10 mouse cellular contexts compared by ENCODE assay signal in the genomic region with DNA sequence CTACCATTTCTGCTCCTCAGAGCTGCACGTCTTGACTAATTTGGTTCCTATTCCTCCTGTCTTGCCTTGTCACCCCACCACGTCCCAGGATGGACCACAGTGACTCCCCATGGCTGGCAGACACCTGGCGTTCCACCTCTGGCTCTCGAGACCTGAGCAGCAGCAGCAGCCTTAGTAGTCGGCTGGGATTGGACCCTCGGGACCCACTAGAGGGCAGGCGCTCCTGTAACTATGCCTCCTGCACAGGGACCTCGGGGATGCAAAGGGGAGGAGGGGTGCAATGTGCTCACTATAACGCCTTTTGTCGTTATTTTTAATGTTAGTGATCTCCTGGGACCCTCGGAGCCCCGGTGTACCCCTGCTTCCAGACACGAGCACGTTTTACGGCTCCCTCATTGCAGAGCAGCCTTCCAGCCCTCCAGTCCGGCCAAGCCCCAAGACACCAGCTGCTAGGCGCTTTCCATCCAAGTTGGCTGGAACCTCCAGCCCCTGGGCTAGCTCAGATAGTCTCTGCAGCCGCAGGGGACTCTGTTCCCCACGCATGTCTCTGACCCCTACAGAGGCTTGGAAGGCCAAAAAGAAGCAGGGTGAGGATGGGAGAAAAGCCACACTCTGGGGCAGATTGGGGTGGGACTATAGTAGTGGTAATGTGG. TPM values are rescaled to one million over a fixed set of nuclear protein-coding genes. Genes with fewer than 3 reads are reported as not detected.
DNase-seq lines count a peak whose midpoint lies in the region; ATAC-seq and TF ChIP-seq lines count a peak whose summit lies in the region.
"Had no signal": no experiment of that assay in that cellular context is flagged by ENCODE, and none has a peak within 500 bp of the region (broad histone marks: within the 10 kb centered on the region; RNA-seq: fewer than 3 reads in every experiment).

No protein-coding gene starts in this region.

- peak; percentile 53 for TF ChIP-seq CTCF in heart, postnatal 0 days (IDR thresholded peaks at IDR 0.05; ENCODE audit: low read depth)

- peaks cover 8% of the 10 kb centered on the region for H3K4me1 ChIP-seq in heart, postnatal 0 days (ENCODE audit: control insufficient read depth, insufficient read depth)
- 0 out of 2 replicates have a peak, but pooled peaks cover 6% of the 10 kb centered on the region for H3K4me1 ChIP-seq in midbrain, embryonic 16.5 days (ENCODE audit: control insufficient read depth, insufficient read depth, low read length)
- H3K4me1 ChIP-seq: liver, embryonic 13.5 days had no signal

- DNase-seq in kidney, postnatal 10 days: peak; percentile 64
- DNase-seq in kidney, adult 11 months: no peak
- DNase-seq in embryo, embryonic 10 days (ENCODE audit: low spot score): peak; percentile 61
- DNase-seq in heart, postnatal 0 days (ENCODE audit: low spot score): peak; percentile 30
- DNase-seq in right cerebral cortex, postnatal 25 days: no peak
- no peak for DNase-seq in spleen, postnatal 14 days (ENCODE audit: low spot score in 2 of 2)
- no peak for DNase-seq in layer of hippocampus, adult 9-10 months (ENCODE audit: low spot score)
- DNase-seq: liver, embryonic 13.5 days had no signal

- no peak overlapping the region for H3K4me2 ChIP-seq in heart, postnatal 0 days (ENCODE audit: low read depth, low read length)
- peak overlapping the region; percentile 45 for H3K4me2 ChIP-seq in midbrain, embryonic 16.5 days (ENCODE audit: low read length)
- H3K4me2 ChIP-seq: liver, embryonic 13.5 days had no signal

- no peaks in the 10 kb centered on the region for H3K27me3 ChIP-seq in heart, postnatal 0 days (ENCODE audit: control insufficient read depth, insufficient read depth, low read length)
- no peaks in the 10 kb centered on the region for H3K27me3 ChIP-seq in midbrain, embryonic 16.5 days (ENCODE audit: control insufficient read depth, insufficient read depth, low read depth, low read length)

- no peak for TF ChIP-seq EP300 in heart, postnatal 0 days (IDR thresholded peaks at IDR 0.05; ENCODE audit: low read depth)

- no peak overlapping the region for H3K4me3 ChIP-seq in heart, postnatal 0 days (ENCODE audit: low read depth, low read length)
- peak overlapping the region; percentile 20; the same call in 1 of the 2 replicates for H3K4me3 ChIP-seq in midbrain, embryonic 16.5 days (ENCODE audit: low read depth, low read length)
- H3K4me3 ChIP-seq: erythroblast, embryonic 14.5 days; liver, embryonic 13.5 days had no signal

- H3K9ac ChIP-seq in heart, postnatal 0 days (replicated peaks; ENCODE audit: low read depth, low read length): no peak overlapping the region
- H3K9ac ChIP-seq in midbrain, embryonic 16.5 days (ENCODE audit: low read depth, low read length): peak overlapping the region; percentile 32; the same call in 1 of the 2 replicates
- H3K9ac ChIP-seq: liver, embryonic 13.5 days had no signal

- 0 out of 2 replicates have a peak, but pooled peaks cover 8% of the 10 kb centered on the region for H3K36me3 ChIP-seq in heart, postnatal 0 days (replicated peaks; ENCODE audit: control insufficient read depth, insufficient read depth, low read length)
- no peaks in the 10 kb centered on the region for H3K36me3 ChIP-seq in midbrain, embryonic 16.5 days (ENCODE audit: control insufficient read depth, insufficient read depth, low read length)
- H3K36me3 ChIP-seq: liver, embryonic 13.5 days had no signal

- WGBS in heart, postnatal 0 days: 27% methylated on average over 19 of the region's 19 CpGs
- 16% methylated on average over 19 of the region's 19 CpGs for WGBS in midbrain, embryonic 16.5 days

- H3K9me3 ChIP-seq in heart, postnatal 0 days (replicated peaks; ENCODE audit: control insufficient read depth, low read length): no peaks in the 10 kb centered on the region
- no peaks in the 10 kb centered on the region for H3K9me3 ChIP-seq in midbrain, embryonic 16.5 days (replicated peaks; ENCODE audit: control insufficient read depth, low read length, poor library complexity, severe bottlenecking)
- H3K9me3 ChIP-seq: liver, embryonic 13.5 days had no signal

- peak; percentile 45; the same call in 1 of the 2 replicates for ATAC-seq in heart, postnatal 0 days (ENCODE audit: insufficient read depth, low read depth)
- peak; percentile 71 for ATAC-seq in midbrain, embryonic 16.5 days

- no peak overlapping the region for H3K27ac ChIP-seq in heart, postnatal 0 days (ENCODE audit: low read depth)
- no peak overlapping the region for H3K27ac ChIP-seq in midbrain, embryonic 16.5 days (ENCODE audit: low read length)
- H3K27ac ChIP-seq: liver, embryonic 13.5 days had no signal

RNA-seq across cellular contexts. Expression of gene Robo4, which starts 6.3 kb away (rescaled TPM):
- total RNA-seq in heart, postnatal 0 days (2014; rRNA removed; ENCODE audit: low replicate concordance): 29.5 and 44.2 TPM in 2 replicates
- 10.2 and 12.4 TPM in 2 replicates for polyA plus RNA-seq in heart, postnatal 0 days (2015; fragmentation: Nextera tagmentation; extraction: Ambion mirVana)
- polyA plus RNA-seq in midbrain, embryonic 16.5 days (2015; fragmentation: Nextera tagmentation; extraction: Ambion mirVana): 4.2 and 5.5 TPM in 2 replicates

RNA-seq across cellular contexts. Expression of gene Robo3, which starts 25.1 kb away (rescaled TPM):
- not detected in 2 replicates for total RNA-seq in heart, postnatal 0 days (2014; rRNA removed; ENCODE audit: low replicate concordance)
- polyA plus RNA-seq in heart, postnatal 0 days (2015; fragmentation: Nextera tagmentation; extraction: Ambion mirVana): 0.12 and 0.18 TPM in 2 replicates
- 4.2 and 17.6 TPM in 2 replicates for polyA plus RNA-seq in midbrain, embryonic 16.5 days (2015; fragmentation: Nextera tagmentation; extraction: Ambion mirVana)

RNA-seq across cellular contexts. Expression of gene Hepacam, which starts 40.8 kb away (rescaled TPM):
- 0.04 TPM in 1 of 2 replicates, not detected in the other for total RNA-seq in heart, postnatal 0 days (2014; rRNA removed; ENCODE audit: low replicate concordance)
- 0.03 and 0.10 TPM in 2 replicates for polyA plus RNA-seq in heart, postnatal 0 days (2015; fragmentation: Nextera tagmentation; extraction: Ambion mirVana)
- polyA plus RNA-seq in midbrain, embryonic 16.5 days (2015; fragmentation: Nextera tagmentation; extraction: Ambion mirVana): 14.2 and 28.3 TPM in 2 replicates
- polyA plus RNA-seq: erythroblast, embryonic 14.5 days had no signal

RNA-seq across cellular contexts. Expression of gene Ccdc15, which starts 59.7 kb away (rescaled TPM):
- 0.99 and 4.4 TPM in 2 replicates for total RNA-seq in heart, postnatal 0 days (2014; rRNA removed; ENCODE audit: low replicate concordance)
- polyA plus RNA-seq in heart, postnatal 0 days (2015; fragmentation: Nextera tagmentation; extraction: Ambion mirVana): 2.5 and 2.7 TPM in 2 replicates
- 7.3 and 9.2 TPM in 2 replicates for polyA plus RNA-seq in midbrain, embryonic 16.5 days (2015; fragmentation: Nextera tagmentation; extraction: Ambion mirVana)

Comparison
In these comparisons a context has a peak if more than half of its experiments do, and no peak if none do; other contexts are left out.
1. DNase-seq: peak in kidney, postnatal 10 days (single experiment), embryo, embryonic 10 days (single experiment) and heart, postnatal 0 days (single experiment); none in kidney, adult 11 months (single experiment), right cerebral cortex, postnatal 25 days (single experiment), spleen, postnatal 14 days (0 of 2) and layer of hippocampus, adult 9-10 months (single experiment).
2. RNA of gene Hepacam, which starts 40.8 kb away (polyA plus RNA-seq): 14.2 to 28.3 TPM in midbrain, embryonic 16.5 days; 0.03 to 0.10 TPM in heart, postnatal 0 days; every median in the first group is over 10 times any median in the second.